Mouse (Mus musculus) lung, postnatal 36 days (tissue): ENCODE measurements at regions not wholly inside any gene's neighbourhood (a gene's known extent, or its start where the extent isn't known, plus 50 kb on each side); places are given as distances from the start of the nearest gene placed in this dataset.

Source experiments
- DNase-seq: peaks from one replicate; pipeline ENCODE4 v3.0.0; 2022; ENCODE audit warnings: mixed read lengths

DNA sequence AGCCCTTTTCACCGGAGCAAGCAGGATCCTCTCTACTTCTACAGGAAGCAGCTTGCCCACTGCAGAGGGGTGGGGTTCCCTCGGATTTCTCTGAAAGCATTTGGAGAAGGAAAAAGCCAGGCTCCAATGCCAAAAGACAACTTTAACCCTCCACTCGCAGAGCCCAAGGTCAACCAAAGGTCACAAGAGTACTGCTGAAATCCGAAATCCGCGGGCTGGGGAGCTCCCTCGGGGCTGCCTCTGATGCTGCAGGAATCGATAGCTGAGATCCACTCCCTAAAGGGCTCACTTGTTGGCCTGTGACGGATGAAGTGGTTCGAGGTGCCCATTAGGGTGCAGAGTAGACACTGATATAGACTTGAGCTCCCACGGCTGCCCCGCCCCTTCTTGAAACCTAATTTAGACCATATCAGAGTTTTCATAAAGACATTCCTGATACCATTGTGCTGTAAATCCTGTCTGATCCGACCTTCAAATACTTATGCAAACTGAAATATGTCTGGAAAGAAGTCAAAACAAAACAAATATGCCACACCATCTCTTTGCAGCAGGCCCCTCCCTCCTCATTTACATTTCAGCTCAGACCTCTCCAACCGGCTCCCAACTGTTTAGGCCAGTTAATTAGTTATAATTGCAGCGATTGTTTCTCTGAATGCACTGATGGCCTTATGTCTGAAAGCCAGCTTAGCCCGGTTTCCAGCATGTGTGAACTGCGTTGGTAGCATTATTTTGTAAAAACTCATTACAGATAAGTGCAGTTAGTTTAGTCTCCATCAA is 170.8 kb upstream of the Map3k1 start:
- DNase-seq = no peak

GRCm38 (mm10) chr13:111980205-111980595 is 171.4 kb upstream of the Map3k1 start:
- no peak for DNase-seq

- no peak for DNase-seq
Observed at GRCm38 (mm10) chr13:111981103-111981502, 172.3 kb upstream of the Map3k1 start.

DNA sequence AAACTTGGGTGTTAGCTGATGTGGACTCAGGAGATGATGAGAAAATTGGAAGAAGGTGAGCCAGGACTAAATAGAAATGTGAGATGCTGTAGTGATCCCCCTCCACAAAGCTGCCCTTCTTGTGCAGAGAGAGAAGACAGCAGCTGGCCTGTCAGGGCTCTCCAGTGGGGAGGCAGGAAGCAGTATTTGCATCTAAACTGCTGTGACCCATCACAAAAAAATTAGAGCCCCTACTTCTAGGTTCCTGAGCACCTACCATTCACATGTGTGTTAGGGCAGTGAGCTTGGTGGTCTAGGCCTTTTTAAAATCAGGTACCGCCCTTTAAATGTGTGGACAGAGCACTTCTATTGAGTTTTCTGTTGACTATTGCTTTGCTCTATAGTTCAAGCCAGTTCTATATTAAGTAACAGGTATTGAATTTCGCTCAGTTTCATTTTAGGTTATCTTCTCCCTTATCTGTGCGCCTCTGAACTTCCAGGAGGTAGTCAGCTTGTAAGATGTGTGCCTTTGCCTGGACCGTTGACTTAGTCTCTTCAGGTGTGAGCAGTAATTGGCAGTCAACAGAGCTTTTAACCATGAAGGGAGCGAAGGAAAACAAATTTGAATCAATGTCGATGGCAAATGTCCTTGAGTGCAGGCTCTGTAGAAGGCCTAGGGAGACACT is 174.1 kb upstream of the Map3k1 start:
- no peak for DNase-seq

- no peak for DNase-seq
Observed at GRCm38 (mm10) chr13:111984081-111984574, 175.3 kb upstream of the Map3k1 start.

GRCm38 (mm10) chr13:111985406-111985805 is 176.6 kb upstream of the Map3k1 start:
- no peak for DNase-seq

DNA sequence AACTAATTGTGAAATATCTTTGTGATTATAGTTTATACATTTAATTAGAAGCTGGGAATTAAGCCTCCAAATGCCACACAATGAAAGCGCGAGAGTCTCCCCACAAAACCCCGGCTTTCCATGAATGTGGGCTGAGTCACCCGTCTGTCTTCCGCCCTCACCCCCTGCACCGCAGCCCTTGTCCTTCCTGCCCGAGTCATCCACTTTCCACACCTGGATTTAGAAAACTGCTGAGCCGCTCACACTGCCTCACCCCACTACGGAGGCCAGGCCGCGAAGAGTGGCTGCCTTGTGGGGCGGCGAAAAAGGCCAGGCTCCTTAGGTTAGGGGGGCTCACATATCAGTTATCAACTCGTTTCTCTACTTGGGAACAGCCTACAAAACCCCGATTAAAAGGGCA is 177.9 kb upstream of the Map3k1 start:
- DNase-seq = no peak

- no peak for DNase-seq
Observed at GRCm38 (mm10) chr13:111987420-111987819, 178.6 kb upstream of the Map3k1 start.

DNA sequence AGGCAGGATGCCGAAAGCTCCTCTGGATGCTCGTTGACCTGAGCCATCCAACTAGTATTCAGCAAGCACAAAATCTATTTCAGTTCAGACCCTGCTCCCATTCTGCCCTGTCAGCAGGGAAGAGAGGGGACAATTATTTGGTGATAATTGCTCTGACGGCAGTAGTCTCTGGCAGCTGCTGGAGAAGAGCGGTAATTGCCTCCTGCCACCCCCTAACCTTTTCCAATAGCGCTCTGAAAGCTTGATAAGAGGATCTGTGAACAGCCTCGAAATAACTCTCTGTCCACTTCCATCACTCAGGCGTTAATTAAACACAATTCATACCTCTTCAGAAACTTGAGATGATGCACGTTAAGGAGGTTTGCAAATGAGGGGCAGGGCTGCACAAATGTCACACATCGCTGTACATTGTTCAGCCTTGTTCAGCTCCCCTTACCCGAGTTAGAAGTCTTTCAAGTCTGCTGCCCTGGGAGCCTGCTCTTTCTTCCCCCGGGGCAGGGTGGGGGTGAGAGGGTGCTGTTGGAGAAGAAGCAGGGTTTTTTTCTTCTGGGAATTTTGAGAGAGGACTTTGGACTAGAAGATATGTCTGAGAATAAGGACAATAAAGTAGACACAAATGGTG is 182.2 kb upstream of the Map3k1 start:
- no peak for DNase-seq

DNA sequence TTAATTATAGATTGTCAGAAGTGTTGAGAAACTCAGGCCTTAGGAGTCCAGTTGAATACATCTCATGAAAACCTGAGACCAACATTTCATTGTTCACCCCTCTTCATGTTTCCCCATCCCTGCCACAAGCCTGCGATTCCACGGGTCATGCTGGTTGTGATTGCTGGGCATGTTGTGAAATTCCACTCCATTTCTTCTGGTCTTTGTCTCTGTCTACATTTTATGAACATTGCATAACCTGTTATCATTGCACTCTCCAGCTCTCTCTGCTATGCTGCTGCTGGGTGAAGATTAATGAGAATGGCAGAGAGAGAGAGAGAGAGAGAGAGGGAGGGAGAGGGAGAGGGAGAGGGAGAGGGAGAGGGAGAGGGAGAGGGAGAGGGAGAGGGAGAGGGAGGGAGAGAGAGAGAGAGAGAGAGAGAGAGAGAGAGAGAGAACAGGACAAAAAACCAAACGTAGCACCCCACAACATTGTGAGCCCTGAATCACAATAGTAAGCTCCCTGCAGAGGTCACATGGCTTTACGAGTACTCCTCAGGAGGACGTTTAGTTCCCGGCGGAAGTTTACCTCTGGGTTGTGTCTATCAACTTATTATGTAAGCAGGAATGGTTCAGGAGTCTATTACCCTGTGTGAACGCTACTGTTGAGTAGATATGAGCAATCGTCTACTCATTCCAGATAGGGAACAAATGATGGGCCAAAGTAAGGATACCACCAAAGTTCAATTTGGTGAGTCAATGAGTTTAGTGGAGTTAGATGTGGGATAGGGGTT is 183.5 kb upstream of the Map3k1 start:
- no peak for DNase-seq

GRCm38 (mm10) chr13:111994862-111995490 is 186.2 kb upstream of the Map3k1 start:
- DNase-seq = no peak

DNA sequence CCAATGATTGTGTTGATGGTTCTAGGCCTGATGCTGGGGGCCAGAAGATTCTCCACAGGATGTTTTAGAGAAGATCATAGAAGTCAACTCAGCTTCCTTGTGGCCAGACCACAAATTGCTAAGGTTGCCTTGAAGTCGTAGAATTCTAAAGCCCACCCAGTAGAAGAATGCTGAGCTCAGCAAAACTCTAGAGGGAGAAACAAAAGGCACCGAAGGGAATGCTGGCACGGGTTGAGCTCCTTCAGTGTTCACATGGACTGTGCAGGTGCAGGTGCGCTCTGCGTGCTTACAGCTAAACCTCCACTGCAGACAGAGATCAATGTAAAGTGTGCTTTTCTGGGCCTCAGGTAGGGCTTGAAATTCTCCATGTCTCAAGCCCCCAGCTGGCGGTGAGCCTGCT is 186.9 kb upstream of the Map3k1 start:
- DNase-seq = no peak

GRCm38 (mm10) chr13:111996910-111997309 is 188.1 kb upstream of the Map3k1 start:
- DNase-seq = peak; percentile 56

- DNase-seq = no peak
Observed at GRCm38 (mm10) chr13:111997980-111998945, 189.5 kb upstream of the Map3k1 start.

GRCm38 (mm10) chr13:111999647-112000292 is 191.0 kb upstream of the Map3k1 start:
- no peak for DNase-seq

- no peak for DNase-seq
Observed at GRCm38 (mm10) chr13:112000293-112000665, 191.5 kb upstream of the Map3k1 start.

DNA sequence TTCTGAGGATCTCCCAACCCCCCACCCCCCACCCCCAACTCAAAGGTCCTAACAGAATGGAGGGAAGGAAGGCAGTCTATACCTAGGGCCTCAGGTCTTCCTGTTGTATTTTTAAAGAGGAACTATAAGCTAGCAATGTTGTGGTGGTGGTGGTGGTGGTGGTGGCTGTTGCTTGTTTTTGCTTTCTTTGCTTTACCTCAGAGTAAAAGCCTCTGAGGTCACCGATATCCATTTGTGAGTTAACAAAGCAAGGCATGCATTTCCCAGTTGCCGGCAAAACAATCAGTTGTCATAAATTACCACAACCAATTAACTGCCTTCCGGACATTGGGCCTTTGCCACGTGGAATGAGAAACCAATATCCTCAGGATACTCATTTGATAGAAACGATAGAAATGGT is 191.9 kb upstream of the Map3k1 start:
- no peak for DNase-seq

DNA sequence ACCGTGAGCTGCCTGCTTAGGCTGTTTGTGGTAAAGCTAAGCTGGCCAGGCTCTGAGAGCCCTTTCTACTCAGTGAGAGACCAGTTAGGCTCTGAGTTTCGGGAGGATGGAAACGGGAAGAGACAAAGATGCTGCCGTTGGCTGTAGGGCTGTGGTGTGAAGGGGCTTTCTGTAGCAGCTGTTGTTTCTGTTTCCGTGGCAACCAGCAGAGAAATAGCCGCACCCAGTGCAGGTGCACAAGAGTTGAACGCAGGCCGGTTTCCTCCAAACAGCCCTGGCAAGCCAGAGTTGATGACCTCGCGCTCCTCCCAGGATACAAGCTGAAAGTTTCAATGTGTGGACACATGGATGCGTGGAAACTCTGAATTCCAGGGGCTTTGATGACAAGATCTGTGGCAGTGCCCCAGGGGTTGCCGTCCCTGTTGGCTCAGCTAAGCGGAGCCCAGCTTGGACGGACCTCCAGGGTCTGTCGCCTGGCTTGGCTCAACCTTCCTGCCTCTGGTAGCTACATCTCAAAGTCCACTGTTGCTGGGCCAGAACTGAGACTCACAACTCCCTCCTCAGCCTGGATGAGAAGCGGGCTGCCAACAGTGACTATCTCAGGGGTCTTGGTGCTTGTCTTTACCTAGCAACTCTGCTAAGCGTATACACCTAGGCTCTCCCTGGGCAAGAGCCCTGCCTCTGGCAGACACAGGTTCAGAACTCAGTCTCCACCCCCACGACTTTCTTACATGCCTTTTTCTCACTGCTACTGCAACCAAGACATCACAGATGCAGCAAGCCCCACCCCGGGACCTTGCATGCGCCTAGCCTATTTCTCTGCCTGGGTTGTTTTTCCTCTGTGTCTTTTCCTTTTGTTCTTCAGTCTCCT is 192.6 kb upstream of the Map3k1 start:
- peak; percentile 69 for DNase-seq

GRCm38 (mm10) chr13:112002661-112003347 is 194.0 kb upstream of the Map3k1 start:
- peak; percentile 62 for DNase-seq
